Mouse (Mus musculus): ENCODE measurements at regions not wholly inside any gene's neighbourhood (a gene's known extent, or its start where the extent isn't known, plus 50 kb on each side); places are given as distances from the start of the nearest gene placed in this dataset.
"Not testable (repeated sequence)": the region's sequence is repeated elsewhere in the genome, so short reads cannot be mapped to it uniquely, and the experiment has no call there.

GRCm38 (mm10) chr13:52279970-52280348 is 251.1 kb downstream of the Diras2 start:
- no peak for DNase-seq

- no peak for DNase-seq
Observed at GRCm38 (mm10) chr13:52281271-52281670, 249.8 kb downstream of the Diras2 start.

DNA sequence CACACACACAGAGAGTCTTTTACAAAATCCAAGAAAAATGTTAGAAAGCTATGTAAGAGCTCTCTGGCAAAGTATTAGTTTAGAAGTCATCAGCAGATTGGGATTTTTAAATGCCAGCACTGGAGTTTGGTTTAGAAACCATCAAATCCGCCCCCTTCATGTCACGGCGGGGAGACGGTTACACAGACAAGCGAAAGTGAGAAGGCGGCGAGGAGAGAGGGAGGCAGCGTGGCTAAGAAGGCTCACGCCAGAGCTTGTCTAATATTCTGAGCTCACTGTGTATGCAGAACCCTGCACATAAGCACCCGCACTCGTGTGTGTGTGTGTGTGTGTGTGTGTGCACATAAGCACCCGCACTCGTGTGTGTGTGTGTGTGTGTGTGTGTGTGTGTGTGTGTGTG is 248.6 kb downstream of the Diras2 start:
- no peak for DNase-seq

DNA sequence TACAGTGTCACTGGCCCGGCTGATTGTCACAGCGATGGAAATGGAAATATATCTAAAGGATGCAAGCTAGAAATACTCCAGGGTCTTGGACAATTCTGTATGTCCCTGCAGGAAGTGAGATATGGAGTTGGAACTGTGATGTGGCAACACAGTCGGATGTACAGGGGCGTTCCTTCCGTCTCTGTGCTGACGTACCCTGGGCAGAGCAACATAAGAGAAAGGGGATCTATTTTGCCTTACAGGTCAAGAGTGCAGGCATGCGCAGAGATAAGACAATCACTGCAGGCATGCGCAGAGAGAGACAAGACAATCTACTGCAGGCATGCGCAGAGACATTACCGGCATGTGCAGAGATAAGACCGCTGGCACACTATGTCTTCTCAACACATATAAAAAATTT is 247.6 kb downstream of the Diras2 start:
- no peak for DNase-seq

GRCm38 (mm10) chr13:52284026-52284801 is 246.9 kb downstream of the Diras2 start:
- DNase-seq, result no peak

DNA sequence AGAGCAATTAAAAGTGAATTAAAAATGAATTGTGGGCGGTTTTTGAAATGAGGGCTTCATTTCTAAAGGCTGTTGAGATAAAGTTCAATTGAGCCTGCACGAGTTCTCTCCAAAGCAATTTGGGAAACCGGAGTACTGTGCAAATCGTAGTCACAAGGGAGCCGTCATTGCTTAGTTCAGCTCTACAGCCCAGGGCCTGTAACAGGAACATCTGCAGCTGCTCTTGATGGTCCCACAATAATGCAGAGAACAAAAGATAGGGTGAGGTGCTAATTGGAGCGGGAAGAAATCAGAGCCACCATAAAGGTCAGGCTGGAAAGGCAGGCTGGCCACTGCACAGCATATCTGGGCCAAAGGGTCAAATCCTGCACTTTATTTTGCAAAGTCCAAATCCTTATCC is 242.7 kb downstream of the Diras2 start:
- DNase-seq, result no peak

DNA sequence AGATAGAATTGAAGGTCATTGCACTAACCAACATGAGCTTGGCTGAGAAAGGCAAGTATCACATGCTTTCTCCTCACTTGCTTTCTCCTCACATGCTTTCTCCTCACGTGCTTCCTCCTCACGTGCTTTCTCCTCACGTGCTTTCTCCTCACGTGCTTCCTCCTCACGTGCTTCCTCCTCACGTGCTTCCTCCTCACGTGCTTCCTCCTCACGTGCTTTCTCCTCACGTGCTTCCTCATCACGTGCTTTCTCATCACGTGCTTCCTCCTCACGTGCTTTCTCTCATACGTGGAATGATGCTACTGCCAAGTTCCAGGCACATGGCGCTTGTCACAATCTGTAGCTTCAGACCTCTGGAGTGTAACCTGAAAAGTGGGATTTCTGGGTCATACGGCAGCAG is 235.2 kb downstream of the Diras2 start:
- no peak for DNase-seq

- peak; percentile 25 for DNase-seq
Observed at GRCm38 (mm10) chr13:52296541-52297276, 234.4 kb downstream of the Diras2 start.

DNA sequence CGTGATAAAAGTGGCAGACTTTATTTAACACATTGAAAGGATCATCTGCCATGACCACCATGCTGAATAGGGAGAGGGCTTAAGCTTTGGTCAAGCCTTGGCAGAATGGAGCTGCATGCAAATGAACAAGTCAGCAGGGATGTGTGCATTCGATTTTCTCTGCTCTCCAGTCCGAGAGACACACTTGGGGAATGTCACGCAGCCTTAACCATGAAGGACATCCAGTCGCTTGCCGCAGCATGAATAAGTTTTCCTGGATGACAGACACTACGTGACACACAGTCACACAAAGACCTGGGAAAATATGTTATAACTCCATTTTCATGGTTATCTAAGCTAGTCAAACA is 233.8 kb downstream of the Diras2 start:
- no peak for DNase-seq

DNA sequence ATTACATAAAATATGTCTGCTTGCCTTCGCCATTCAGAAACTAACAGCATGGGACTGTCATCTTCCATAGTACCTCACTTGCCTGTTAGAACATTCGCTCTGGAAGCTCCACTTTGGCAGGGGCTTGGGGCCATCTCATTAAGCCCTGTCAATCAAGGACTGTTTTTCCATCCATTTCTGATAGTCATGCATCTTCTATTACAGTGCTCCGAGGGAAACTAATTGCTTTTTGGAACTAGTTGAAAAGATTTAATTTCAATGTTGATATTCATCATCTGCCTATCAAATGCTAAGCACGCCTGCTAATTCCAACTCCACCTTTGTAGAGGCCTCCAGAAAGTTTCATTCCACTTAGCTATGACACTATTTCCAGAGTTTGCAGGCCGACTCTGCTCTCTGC is 232.7 kb downstream of the Diras2 start:
- no peak for DNase-seq

DNA sequence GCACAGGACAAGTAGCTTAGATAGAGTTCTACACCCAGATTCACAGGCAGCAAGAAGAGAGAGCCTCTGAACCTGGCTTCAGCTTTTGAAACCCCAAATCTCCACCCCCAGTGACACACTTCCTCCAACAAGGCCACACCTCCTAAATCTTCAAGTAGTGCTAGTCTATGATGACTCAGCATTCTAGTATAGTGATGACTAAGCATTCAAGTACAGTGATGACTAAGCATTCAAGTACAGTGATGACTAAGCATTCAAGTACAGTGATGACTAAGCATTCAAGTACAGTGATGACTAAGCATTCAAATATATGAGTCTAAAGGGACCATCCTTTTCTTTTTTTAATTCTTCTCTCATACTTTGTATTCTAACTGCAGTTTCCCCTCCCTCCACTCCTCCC is 225.8 kb downstream of the Diras2 start:
- DNase-seq, result not testable (repeated sequence)

DNA sequence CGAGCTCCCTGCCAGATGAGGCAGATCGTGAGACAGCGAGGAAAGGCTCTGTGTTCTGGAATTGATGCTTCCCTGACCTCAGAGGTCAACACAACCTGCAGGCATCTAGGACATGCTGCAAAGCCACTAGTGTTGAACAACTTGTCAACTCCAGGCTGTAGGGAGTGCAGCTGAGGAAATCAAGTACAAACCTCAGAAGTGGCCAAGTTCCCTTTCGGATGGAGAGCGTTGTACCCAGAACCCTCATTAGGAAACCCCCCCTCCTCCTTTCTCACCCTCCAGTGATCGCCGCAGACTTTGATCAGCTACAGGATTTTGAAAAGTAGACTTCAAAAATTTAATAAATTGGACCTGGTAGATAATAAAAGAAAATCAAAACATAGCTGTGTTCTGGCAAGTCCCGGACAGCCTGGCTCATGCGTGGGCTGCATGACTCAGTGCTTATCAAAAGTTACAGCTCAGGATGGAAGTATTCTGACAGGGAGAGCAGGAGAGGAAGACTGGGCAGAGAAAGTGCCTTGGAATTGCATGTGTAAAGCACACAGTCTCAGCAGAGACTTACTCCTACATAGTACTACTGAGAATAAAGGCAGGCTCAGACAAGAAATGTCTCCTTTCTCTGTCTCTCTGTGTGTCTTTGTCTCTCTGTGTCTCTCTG is 224.2 kb downstream of the Diras2 start:
- DNase-seq, result no peak

GRCm38 (mm10) chr13:52310954-52311353 is 220.1 kb downstream of the Diras2 start:
- DNase-seq, result no peak

GRCm38 (mm10) chr13:52318276-52318675 is 212.8 kb downstream of the Diras2 start:
- DNase-seq, result no peak

- no peak for DNase-seq
Observed at GRCm38 (mm10) chr13:52323691-52324090, 207.4 kb downstream of the Diras2 start.

- not testable (repeated sequence) for DNase-seq
Observed at GRCm38 (mm10) chr13:52324378-52324777, 206.7 kb downstream of the Diras2 start.

- DNase-seq, result not testable (repeated sequence)
Observed at GRCm38 (mm10) chr13:52325647-52326046, 205.4 kb downstream of the Diras2 start.

- DNase-seq, result no peak
Observed at GRCm38 (mm10) chr13:52327734-52328133, 203.3 kb downstream of the Diras2 start.

- no peak for DNase-seq
Observed at GRCm38 (mm10) chr13:52328766-52329165, 202.3 kb downstream of the Diras2 start.

GRCm38 (mm10) chr13:52331068-52331467 is 200.0 kb downstream of the Diras2 start:
- DNase-seq, result peak; percentile 88

GRCm38 (mm10) chr13:52334962-52335361 is 196.1 kb downstream of the Diras2 start:
- no peak for DNase-seq

GRCm38 (mm10) chr13:52337936-52338335 is 193.1 kb downstream of the Diras2 start:
- no peak for DNase-seq

DNA sequence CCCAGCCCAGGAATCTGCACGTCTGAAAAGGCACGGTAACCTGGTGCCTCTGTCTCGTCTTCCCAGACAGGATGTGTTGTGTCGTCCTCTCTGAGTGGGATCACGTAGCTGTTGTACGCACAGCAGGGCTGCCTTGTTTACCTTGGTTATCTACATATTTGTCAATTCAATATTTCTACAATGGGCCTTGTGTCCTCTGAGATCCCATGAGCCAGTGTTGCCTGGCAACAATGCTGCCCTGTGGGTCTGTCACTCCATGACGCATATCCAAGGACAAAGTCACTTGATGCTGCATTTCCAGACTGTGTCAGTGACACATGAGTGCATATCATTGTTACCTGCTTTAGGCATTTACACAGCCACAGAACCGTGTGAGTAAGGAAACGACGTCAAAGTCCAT is 191.9 kb downstream of the Diras2 start:
- DNase-seq, result no peak

DNA sequence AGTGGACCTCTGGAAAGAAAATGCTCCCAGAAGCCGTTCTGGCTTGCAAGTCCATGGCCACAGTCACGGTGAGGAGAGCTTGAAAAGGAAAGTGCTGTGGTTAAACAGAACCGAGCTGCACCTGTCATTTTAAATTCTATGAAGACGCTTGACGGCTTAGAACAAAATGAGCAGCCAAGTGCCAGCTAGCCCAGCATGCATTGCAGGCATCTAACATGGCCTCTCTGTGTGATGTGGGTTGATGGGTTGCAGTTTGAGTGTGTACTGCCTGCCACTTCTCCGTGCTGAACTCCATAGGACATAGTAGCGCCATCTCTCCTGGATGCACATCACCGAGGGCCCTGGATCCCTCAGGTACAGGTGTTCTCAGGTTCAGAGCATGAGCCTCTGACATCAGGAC is 189.1 kb downstream of the Diras2 start:
- DNase-seq, result no peak
